Mouse (Mus musculus) midbrain, embryonic 12.5 days (tissue): ENCODE measurements around the gene Xpc. TPM values are rescaled to one million over a fixed set of nuclear protein-coding genes. Genes with fewer than 3 reads are reported as not detected.
A peak's percentile ranks its signal among the peaks of the same experiment; 100 is the strongest.

Experiments used
- ATAC-seq: fragments of 200-750 bp; cut with Nextera tagmentation; 2 replicates; pipeline ENCODE4 v1.8.0; 2017; ENCODE audit warnings: low read depth, moderate TSS enrichment, moderate library complexity; ENCODE audit not compliant: low FRiP score
- H3K27ac ChIP-seq: fragments of 300-500 bp; sonication (generic); replicated peaks from 2 replicates; pipeline ENCODE4 v1.5.1; 2016; ENCODE audit warnings: mild to moderate bottlenecking
- H3K27me3 ChIP-seq: fragments of 300-500 bp; sonication (generic); 2 replicates; pipeline ENCODE4 v1.6.1; 2016; ENCODE audit warnings: mild to moderate bottlenecking
- H3K36me3 ChIP-seq: fragments of 300-500 bp; sonication (generic); 2 replicates; pipeline ENCODE4 v1.6.1; 2016
- H3K4me1 ChIP-seq: fragments of 300-500 bp; sonication (generic); 2 replicates; pipeline ENCODE4 v1.6.1; 2016
- H3K4me2 ChIP-seq: fragments of 300-500 bp; sonication (generic); replicated peaks from 2 replicates; pipeline ENCODE4 v1.6.1; 2016; ENCODE audit warnings: mild to moderate bottlenecking, moderate library complexity
- H3K4me3 ChIP-seq: fragments of 300-500 bp; sonication (generic); 2 replicates; pipeline ENCODE4 v1.5.1; 2016; ENCODE audit warnings: mild to moderate bottlenecking
- H3K9ac ChIP-seq: fragments of 300-500 bp; sonication (generic); replicated peaks from 2 replicates; pipeline ENCODE4 v1.6.1; 2016; ENCODE audit warnings: mild to moderate bottlenecking, moderate library complexity
- H3K9me3 ChIP-seq: fragments of 300-500 bp; sonication (generic); 2 replicates; pipeline ENCODE4 v1.6.1; 2016; ENCODE audit warnings: mild to moderate bottlenecking
- WGBS: fragments of 180-500 bp; shearing (Covaris S2); methylation state at CpG from one replicate; pipeline ENCODE4 v1.1.7; 2016; 5-methylcytosine and 5-hydroxymethylcytosine counted together
- polyA plus RNA-seq: library from polyadenylated mRNA; unstranded; fragments of >200 nt; fragmentation: Nextera tagmentation; extraction: Ambion mirVana; gene quantifications from 2 replicates; pipeline ENCODE4 v1.2.1, GENCODE M21; 2016

Xpc gene
- 26.2 and 26.5 TPM in 2 replicates for polyA plus RNA-seq

DNA sequence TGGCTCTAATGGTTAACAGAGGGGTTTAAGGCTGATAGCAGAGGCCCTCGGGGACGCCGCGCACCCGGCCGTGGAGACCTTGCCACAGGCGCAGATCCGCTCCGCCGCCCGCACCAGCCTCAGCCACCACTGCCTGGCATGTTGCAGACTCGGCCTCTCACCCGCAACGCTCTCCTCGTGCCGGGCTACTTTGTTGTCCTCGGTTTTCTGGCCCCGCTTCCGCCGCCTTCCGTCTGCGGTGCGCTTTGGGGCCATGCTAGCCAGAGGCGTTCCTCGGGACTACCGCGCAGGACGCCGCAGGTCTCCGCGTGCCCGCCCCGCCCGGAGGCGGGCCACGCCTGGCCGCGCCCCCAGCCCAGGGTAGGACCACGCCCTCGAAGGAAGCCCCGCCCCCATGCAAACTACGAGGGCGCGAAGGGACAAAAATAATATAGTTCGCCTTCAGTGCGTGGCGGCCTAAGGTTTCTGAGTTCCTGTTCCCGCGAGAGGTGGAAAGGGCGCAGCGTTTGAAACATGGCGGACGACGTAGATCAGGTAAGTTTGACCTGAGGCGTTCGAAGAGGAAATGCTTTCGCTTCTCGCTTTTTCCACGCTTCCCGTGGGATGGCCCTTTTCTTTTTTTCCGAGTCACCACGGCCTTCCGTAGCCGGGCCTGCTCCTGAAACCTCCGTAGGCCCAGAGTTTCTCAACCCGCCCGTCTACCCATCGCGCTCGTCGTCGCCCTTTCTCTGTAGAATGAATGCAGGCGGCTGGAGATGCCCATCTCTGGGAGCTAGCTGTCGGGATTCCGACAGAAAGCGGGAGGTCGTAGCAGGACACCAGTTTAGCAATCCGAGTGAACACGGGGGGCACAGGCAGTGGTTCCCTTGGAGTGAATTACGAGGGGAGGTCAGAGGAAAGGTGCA, at the start of gene Xpc, which contains the start of gene Lsm3:
Gene Xpc (minus strand): TSS at position 344 of the 905 bp plus-strand sequence.
Gene Lsm3 (plus strand): TSS at position 384 of the 905 bp plus-strand sequence.
- Histone ChIP-seq H3K9me3 (no peaks in the 10 kb centered on the region), H3K4me2 (peak within 1 kb of the TSS; percentile 66), H3K27me3 (no peaks in the 10 kb centered on the region), H3K36me3 (peaks cover 30% of the 10 kb centered on the region), H3K27ac (peak within 1 kb of the TSS; percentile 64; the same call in 1 of the 2 replicates), H3K9ac (peak within 1 kb of the TSS; percentile 86), H3K4me1 (peaks cover 15% of the 10 kb centered on the region), H3K4me3 (peak within 1 kb of the TSS; percentile 82)
- under 1% methylated on average over 80 of the region's 80 CpGs for WGBS
- ATAC-seq = peak; percentile 99

DNA sequence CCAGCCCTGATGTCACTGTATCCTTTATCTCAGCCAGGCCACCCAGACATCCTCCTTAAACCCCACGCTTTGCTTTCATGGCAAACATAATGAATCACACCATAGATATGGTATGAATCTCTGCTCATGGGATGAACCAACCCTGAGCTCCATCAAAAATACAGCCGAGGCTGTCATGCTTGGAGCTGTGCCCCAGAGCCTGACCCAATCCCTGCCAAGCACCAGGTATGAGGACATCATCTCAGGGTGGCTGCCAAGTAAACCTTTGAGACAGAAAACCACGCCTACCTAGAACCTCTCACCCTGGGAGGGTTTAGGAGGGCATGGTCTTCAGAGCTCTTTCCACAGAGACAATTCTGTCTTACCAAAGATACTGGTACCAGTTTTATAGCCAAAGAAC, 47.3 kb upstream of the Xpc start:
- H3K9ac ChIP-seq = no peak overlapping the region
- H3K36me3 ChIP-seq = no peaks in the 10 kb centered on the region
- H3K27me3 ChIP-seq = no peaks in the 10 kb centered on the region
- no peaks in the 10 kb centered on the region for H3K9me3 ChIP-seq
- H3K4me2 ChIP-seq = no peak overlapping the region
- 0 out of 2 replicates have a peak, but pooled peaks cover 3% of the 10 kb centered on the region for H3K4me1 ChIP-seq
- WGBS = 80% methylated on average over 3 of the region's 3 CpGs
- no peak overlapping the region for H3K27ac ChIP-seq
- H3K4me3 ChIP-seq = no peak overlapping the region
- no peak for ATAC-seq

- H3K9ac ChIP-seq = no peak overlapping the region
- no peak overlapping the region for H3K4me2 ChIP-seq
- no peak overlapping the region for H3K4me3 ChIP-seq
- no peaks in the 10 kb centered on the region for H3K27me3 ChIP-seq
- H3K36me3 ChIP-seq = no peaks in the 10 kb centered on the region
- 94% methylated on average over 3 of the region's 3 CpGs for WGBS
- H3K9me3 ChIP-seq = no peaks in the 10 kb centered on the region
- no peak overlapping the region for H3K27ac ChIP-seq
- ATAC-seq = no peak
- H3K4me1 ChIP-seq = 0 out of 2 replicates have a peak, but pooled peaks cover 3% of the 10 kb centered on the region
These were observed 44.5 kb upstream of the Xpc start for GRCm38 (mm10) chr6:91560186-91560585.

GRCm38 (mm10) chr6:91559371-91559770, 43.7 kb upstream of the Xpc start:
- Histone ChIP-seq H3K27ac (no peak overlapping the region), H3K4me2 (no peak overlapping the region), H3K9ac (no peak overlapping the region), H3K36me3 (no peaks in the 10 kb centered on the region), H3K9me3 (no peaks in the 10 kb centered on the region), H3K27me3 (no peaks in the 10 kb centered on the region), H3K4me1 (0 out of 2 replicates have a peak, but pooled peaks cover 3% of the 10 kb centered on the region), H3K4me3 (no peak overlapping the region)
- no peak for ATAC-seq
- WGBS = 84% methylated on average over 4 of the region's 4 CpGs

DNA sequence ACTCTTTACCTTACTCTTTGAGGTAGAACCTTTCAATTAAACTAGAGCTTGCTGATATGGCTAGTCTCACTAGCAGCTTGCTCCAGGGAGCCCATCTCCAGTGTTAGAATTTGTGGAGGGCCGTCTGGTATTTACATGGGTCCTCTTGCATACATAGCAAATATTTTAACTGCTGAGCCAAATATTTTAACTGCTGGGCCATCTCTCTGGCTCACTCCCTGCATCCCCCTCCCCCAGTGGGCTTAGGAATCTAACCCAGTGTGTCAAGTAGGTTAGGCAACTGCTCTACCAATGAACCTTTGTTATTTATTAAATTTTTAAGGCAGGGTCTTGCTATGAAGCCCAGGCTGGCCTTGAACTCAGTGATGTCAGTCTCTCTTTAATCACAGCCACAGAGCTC, 42.9 kb upstream of the Xpc start:
- Histone ChIP-seq H3K4me2 (no peak overlapping the region), H3K27me3 (no peaks in the 10 kb centered on the region), H3K9ac (no peak overlapping the region), H3K27ac (no peak overlapping the region), H3K36me3 (no peaks in the 10 kb centered on the region), H3K4me1 (0 out of 2 replicates have a peak, but pooled peaks cover 3% of the 10 kb centered on the region), H3K4me3 (no peak overlapping the region), H3K9me3 (no peaks in the 10 kb centered on the region)
- ATAC-seq = no peak
- 76% methylated on average over 1 of the region's 1 CpGs for WGBS

GRCm38 (mm10) chr6:91552693-91553092, 37.0 kb upstream of the Xpc start:
- ATAC-seq = no peak
- H3K27me3 ChIP-seq = no peaks in the 10 kb centered on the region
- H3K4me3 ChIP-seq = no peak overlapping the region
- no peak overlapping the region for H3K4me2 ChIP-seq
- no peak overlapping the region for H3K9ac ChIP-seq
- H3K9me3 ChIP-seq = no peaks in the 10 kb centered on the region
- H3K27ac ChIP-seq = no peak overlapping the region
- H3K4me1 ChIP-seq = no peaks in the 10 kb centered on the region
- H3K36me3 ChIP-seq = no peaks in the 10 kb centered on the region
- 71% methylated on average over 3 of the region's 3 CpGs for WGBS

DNA sequence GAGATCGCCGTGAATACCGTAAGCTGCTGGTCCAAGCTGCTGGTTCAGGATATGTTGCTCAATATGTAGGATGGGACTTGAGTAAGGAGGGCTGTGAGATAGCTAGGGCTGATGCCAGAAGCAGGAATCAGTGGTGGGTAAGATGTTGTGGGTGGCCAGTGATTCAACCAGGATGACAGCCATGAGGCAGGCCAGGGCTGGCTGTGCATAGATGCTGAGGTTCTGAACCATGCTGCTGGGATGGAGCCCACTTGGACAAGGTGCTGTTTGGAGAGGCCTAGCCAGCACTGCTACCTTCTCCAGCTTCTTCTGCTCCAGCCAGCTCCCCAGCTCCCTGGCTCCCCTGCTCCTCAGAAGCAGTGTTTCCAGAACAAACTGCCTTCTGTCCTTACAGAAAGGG, 36.0 kb upstream of the Xpc start:
- Histone ChIP-seq H3K36me3 (no peaks in the 10 kb centered on the region), H3K9me3 (no peaks in the 10 kb centered on the region), H3K9ac (no peak overlapping the region), H3K27me3 (no peaks in the 10 kb centered on the region), H3K4me3 (no peak overlapping the region), H3K27ac (no peak overlapping the region), H3K4me2 (no peak overlapping the region), H3K4me1 (no peaks in the 10 kb centered on the region)
- no peak for ATAC-seq
- 94% methylated on average over 3 of the region's 3 CpGs for WGBS

DNA sequence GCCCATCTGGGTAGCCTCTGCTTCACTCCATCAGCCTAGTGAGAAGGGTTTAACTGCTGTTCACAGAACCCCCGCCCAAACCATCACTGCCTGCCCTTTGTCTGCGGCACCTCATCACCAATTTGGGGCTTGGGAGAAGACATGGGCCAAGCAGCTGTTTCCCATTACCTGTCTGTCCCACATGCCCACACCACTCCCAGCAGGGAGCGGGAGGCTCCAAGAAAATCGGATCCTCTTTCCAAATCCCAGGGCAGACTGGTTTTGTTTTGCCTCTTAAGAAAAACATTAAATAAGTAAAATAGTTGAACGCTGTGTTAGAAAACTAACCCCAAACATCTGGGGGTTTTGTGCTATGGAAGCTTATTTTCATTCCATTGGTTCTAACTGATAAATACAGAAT, 33.9 kb upstream of the Xpc start:
- Histone ChIP-seq H3K9ac (no peak overlapping the region), H3K4me1 (no peaks in the 10 kb centered on the region), H3K4me2 (no peak overlapping the region), H3K27me3 (no peaks in the 10 kb centered on the region), H3K36me3 (no peaks in the 10 kb centered on the region), H3K27ac (no peak overlapping the region), H3K4me3 (no peak overlapping the region), H3K9me3 (no peaks in the 10 kb centered on the region)
- no peak for ATAC-seq
- WGBS = 81% methylated on average over 5 of the region's 5 CpGs

GRCm38 (mm10) chr6:91547313-91547712, 31.6 kb upstream of the Xpc start:
- H3K27ac ChIP-seq = no peak overlapping the region
- 0 out of 2 replicates have a peak, but pooled peaks cover 5% of the 10 kb centered on the region for H3K27me3 ChIP-seq
- H3K9me3 ChIP-seq = no peaks in the 10 kb centered on the region
- no peak overlapping the region for H3K9ac ChIP-seq
- H3K36me3 ChIP-seq = no peaks in the 10 kb centered on the region
- no peaks in the 10 kb centered on the region for H3K4me1 ChIP-seq
- 65% methylated on average over 1 of the region's 1 CpGs for WGBS
- no peak for ATAC-seq
- H3K4me3 ChIP-seq = no peak overlapping the region
- no peak overlapping the region for H3K4me2 ChIP-seq

- H3K27me3 ChIP-seq = 0 out of 2 replicates have a peak, but pooled peaks cover 5% of the 10 kb centered on the region
- no peaks in the 10 kb centered on the region for H3K36me3 ChIP-seq
- no peaks in the 10 kb centered on the region for H3K9me3 ChIP-seq
- H3K4me1 ChIP-seq = no peaks in the 10 kb centered on the region
- ATAC-seq = no peak
- no peak overlapping the region for H3K4me3 ChIP-seq
- no peak overlapping the region for H3K9ac ChIP-seq
- H3K27ac ChIP-seq = no peak overlapping the region
- no peak overlapping the region for H3K4me2 ChIP-seq
- WGBS = 71% methylated on average over 9 of the region's 9 CpGs
These were observed 30.7 kb upstream of the Xpc start for GRCm38 (mm10) chr6:91546241-91546884.

- no peak overlapping the region for H3K4me2 ChIP-seq
- H3K27ac ChIP-seq = no peak overlapping the region
- no peaks in the 10 kb centered on the region for H3K4me1 ChIP-seq
- H3K27me3 ChIP-seq = 0 out of 2 replicates have a peak, but pooled peaks cover 5% of the 10 kb centered on the region
- ATAC-seq = no peak
- WGBS = 90% methylated on average over 5 of the region's 5 CpGs
- H3K4me3 ChIP-seq = no peak overlapping the region
- no peaks in the 10 kb centered on the region for H3K36me3 ChIP-seq
- H3K9me3 ChIP-seq = no peaks in the 10 kb centered on the region
- no peak overlapping the region for H3K9ac ChIP-seq
These were observed 27.4 kb upstream of the Xpc start for GRCm38 (mm10) chr6:91543056-91543455.

DNA sequence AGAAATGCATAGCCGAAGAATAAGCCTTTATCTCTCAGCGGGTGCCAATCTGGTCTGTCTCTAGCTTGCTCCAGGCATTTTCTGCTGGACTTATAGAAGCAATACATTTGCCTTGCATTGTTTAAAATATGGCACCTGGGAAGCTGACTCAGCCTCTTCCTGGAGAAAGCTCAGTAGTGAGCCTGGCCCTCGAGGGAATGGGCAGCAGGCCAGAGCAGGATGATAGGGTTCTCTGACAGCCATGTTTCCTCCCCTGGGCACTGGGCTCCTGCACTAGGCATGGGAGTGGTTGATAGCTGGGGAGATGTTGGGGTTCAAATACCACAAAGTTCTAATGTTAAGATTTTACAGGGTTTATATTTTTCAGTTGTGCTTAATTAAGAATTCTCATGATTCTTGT, 25.6 kb upstream of the Xpc start:
- Histone ChIP-seq H3K27ac (no peak overlapping the region), H3K27me3 (0 out of 2 replicates have a peak, but pooled peaks cover 5% of the 10 kb centered on the region), H3K4me1 (no peaks in the 10 kb centered on the region), H3K9ac (no peak overlapping the region), H3K4me3 (no peak overlapping the region), H3K9me3 (no peaks in the 10 kb centered on the region), H3K4me2 (no peak overlapping the region), H3K36me3 (no peaks in the 10 kb centered on the region)
- ATAC-seq = no peak
- WGBS = 75% methylated on average over 3 of the region's 3 CpGs
